Mouse (Mus musculus) 3134 (cell line): ENCODE results near the gene Gpm6a.
"Not testable (repeated sequence)": the region's sequence is repeated elsewhere in the genome, so short reads cannot be mapped to it uniquely, and the experiment has no call there.

Experiments
- DNase-seq: peaks from one replicate; pipeline ENCODE4 v3.0.0-alpha.2; 2011; ENCODE audit warnings: low spot score; ENCODE audit not compliant: insufficient read length; ENCODE audit errors: extremely low read depth

Gene Gpm6a

DNA sequence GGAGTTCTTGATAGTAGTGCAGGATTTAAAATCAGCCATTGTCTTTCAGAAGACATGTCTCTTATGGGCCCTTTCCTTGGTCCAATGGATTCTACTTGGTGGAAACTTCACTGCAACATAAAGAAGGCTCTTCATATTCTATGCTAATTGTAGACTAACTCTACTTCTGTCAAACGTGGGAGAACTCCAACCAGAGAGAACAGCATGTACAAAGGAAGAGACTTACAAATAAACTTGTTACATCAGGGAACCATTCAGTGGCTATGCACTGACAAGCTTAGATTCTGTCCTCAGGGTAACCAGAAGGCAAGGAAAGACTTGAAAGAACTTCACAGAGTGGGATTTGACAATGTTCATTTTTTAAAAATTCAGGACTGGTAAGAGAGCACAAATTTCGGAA is 48.3 kb downstream of the Gpm6a start:
- DNase-seq: no peak

DNA sequence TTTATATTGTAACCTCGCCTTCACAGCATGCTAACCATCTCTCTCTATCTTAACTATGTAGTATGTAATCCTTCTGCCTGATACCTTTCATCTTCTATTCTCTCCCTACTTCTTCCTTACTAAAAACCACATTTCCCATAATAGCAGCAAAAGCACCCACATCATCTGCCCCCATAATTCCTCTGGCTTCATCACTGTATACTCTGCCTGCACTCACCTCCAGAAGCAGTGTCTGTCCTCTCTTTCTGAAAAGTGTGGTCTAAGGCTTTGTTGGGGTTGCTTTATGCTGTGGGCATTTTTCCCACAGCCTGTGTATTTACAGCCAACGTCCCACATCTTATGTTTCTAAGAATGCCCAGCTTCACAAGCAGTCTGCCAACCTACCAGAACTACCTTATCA is 57.6 kb downstream of the Gpm6a start:
- no peak for DNase-seq

DNA sequence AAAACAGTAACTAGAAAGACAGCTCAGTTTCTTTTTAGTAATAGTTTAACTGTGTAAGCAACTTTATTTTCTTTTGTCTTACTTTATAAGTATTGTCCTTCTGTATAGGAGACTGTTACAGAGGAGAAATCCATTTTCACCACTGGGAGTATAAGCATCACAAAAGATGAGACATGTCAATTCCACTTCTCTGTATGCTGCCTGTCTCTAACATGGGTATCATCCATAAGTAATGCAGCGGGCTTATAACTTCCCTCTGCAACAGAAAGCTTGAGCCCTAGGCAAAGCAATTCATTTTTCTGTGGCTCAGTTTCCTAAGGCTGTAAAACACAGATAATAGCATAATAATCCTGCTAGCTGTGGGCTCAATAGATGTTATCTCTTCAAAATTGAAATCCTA is 62.4 kb downstream of the Gpm6a start:
- no peak for DNase-seq

DNA sequence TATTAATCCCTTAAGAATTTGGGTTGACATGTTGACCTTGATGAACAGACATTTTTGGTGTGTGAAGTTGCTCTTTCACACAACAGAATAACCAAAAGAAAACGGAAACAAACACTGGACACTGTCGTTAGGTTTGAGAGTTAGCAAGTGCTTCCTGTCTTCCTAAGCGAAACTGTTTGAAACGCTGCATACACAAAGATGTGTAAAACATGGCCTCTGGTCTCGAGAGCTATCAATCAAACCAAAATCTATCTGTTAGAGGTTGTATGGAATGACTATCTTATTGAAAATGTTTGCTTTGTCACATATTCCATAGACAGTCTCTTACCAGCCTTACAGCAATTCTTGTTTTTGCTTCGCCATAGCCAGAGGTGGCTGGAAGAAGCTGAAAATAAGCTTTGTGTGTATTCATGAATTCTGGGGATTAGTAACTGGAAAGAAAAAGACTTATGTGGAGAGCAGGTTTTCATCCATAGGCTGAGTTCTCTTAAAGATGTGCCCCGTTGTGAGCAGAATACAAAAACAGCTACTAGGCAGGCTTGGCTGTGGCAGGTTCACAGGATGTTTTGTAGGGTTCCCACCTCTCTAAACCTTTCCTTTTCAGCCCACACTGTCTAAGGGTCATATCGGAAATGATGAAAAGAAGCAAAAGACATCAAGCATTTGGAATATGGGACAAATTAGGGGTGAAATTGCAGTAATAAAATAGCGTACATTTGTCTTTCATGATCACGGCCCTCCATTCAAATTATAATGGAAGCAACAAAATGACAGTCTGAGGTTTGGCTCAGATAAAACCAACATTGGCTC is 71.4 kb downstream of the Gpm6a start:
- DNase-seq: no peak

DNA sequence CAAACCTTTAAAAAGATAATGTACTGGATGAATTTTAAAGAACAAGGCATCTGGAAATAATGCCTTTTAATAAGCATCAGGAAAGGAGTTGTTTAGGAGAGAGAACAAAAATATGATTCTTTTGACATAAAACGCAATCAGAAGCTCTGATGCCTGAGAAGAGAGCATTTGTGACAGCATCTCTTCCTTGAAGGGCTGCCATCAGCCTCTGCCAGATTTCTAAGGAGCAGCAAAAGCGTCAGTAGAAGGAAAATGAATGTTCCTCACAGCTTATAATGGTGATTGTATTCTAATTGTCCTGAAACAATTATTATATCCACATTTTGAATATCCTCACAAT is 72.0 kb downstream of the Gpm6a start:
- DNase-seq: no peak

DNA sequence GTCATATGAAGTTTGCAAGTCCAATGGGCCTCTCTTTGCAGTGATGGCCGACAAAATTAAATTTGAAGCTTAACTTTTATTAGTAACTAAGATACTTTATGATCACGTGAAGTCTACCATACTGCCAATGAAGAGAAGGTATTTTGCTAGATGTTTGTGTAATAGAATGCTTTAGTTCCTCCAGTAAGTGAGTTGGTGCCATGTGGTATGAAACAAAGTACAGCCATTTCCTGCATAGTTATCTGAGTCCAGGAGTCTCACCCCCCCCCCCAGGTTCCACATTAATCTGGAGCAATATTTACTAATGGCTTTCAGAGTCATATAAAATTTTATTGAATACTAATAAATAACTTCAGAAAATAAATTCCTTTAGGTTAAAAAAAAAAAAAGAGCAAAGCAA is 73.7 kb downstream of the Gpm6a start:
- DNase-seq: no peak

DNA sequence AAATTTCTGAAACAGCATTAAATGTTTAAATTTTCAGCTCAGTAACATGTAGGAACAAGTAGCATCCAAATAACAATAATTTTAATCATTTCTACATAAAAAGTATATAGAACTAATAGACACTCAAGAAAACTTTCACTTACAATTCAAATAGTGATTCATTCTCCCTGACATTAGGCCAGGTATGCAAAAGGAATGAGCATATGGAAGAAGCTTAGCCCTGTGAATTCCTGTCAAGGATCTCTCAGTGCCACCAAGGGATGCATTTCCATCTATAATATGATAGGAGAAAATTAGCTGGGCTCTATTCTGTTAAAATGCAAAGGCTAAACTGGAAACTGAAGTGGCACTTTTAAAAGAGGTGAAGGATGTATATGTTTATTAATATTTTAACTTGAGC is 76.5 kb downstream of the Gpm6a start:
- no peak for DNase-seq

DNA sequence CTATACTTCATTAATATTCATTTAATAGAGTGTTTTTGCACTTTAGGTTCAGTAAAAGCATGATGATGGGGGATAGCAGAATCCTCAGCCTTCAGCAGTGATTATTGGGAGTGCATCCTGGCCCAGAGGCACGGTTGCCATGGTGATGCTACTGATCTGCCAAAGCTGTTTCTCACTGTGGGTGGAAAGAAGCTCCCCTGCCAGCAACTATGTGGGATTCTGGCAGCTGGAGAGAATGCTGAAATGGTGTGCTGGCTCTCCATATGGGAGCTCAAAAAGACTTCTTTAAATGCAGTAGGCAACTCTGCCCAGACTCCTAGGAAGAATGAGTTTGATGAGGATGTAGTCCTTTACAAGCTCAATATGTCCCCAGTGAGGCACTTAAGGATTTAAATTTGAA is 79.7 kb downstream of the Gpm6a start:
- DNase-seq: no peak

DNA sequence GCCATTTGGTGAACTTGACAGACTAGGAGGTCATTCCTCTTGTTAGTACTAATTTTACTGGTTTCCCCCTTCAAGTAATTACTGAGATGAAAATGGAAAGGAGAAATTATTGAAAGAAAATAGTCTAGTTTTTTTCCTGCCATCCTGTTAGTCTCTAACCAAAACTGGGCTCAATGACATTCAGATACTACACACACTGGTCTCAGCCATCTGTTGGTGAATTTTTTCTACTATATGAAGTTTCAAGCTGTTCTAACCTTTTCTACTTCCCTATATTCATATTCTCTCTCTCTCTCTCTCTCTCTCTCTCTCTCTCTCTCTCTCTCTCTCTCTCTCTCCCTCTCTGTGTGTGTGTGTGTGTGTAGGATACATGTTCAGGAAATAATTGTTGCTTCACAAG is 80.8 kb downstream of the Gpm6a start:
- no peak for DNase-seq

DNA sequence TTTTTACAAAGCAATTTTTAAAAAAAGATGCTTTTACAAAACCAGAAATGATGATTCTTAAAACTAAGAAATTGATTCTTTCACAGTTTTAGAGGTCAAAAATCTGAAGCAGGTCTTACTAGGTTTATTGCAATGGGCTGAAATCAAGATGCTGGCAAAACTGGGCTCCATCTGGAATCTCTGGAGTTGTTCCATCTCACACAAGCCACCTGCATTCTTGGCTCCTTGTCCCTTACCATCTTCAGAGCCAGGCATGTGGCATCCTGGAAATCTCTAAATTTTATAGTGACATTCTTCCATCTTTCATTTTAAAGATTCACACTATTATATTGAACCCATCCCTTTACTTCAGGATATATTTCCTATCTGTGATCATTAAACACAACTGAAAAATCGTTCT is 88.3 kb downstream of the Gpm6a start:
- no peak for DNase-seq

DNA sequence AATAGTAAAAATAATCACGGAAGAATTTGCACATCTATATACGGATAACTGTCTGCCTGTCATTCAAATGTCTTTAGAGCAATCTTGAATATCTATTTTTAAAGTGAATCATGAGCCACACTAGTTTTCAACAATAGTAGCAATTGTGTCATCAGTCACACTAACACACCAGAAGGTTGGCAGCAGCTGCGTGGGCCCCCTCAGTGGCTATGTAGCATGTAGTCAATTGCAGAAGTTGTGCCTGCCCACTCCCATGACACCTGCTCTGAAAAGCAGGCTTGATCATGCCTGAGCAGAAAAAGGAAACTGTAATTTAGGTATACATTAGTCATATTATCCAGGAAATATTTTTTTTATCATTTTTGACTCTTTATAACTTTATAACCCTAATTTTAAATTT is 93.8 kb downstream of the Gpm6a start:
- DNase-seq: no peak

DNA sequence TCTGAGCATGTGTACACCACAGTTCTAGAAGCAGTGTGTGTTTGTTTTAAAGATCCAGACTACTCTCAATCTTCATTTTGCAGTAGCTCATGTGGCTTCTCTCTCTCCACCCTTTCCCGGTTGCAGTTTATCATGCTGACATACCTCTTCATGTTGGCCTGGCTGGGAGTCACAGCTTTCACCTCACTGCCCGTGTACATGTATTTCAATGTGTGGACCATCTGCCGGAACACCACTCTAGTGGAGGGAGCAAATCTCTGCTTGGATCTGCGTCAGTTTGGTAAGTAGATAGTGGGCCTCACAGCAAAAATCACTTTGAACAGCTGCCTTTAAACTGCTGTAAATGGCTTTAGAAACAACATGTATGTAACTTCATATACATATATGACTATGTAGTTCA is 95.3 kb downstream of the Gpm6a start:
- DNase-seq: no peak

DNA sequence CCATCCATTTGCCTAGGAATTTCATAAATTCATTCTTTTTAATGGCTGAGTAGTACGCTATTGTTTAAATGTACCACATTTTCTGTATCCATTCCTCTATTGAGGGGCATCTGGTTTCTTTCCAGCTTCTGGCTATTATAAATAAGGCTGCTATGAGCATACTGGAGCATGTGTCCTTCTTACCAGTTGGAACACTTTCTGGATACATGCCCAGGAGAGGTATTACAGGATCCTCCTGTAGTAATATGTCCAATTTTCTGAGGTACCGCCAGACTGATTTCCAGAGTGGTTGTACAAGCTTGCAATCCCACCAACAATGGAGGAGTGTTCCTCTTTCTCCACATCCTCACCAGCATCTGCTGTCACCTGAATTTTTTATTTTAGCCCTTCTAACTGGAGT is 114.2 kb downstream of the Gpm6a start:
- DNase-seq: not testable (repeated sequence)

DNA sequence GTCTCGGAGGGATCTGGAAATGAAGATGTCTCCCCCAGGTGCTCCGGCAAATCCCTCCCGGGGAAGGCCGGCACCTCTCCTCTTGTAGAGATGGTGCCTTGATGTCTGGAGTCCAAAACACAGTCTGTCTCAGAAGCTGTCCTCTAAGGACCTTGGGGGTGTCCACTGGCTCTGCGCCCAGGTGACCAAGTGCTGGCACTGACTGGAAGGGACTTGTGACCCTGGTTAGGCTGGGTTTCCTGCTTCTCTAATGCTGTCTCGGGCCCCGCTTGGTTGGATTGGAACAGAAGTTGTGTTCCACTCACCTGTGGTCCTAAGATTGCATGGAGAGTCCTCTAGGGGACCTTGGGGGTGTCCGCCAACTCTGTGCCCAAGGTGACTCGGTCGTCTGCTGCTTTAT is 118.8 kb downstream of the Gpm6a start:
- DNase-seq: no peak

DNA sequence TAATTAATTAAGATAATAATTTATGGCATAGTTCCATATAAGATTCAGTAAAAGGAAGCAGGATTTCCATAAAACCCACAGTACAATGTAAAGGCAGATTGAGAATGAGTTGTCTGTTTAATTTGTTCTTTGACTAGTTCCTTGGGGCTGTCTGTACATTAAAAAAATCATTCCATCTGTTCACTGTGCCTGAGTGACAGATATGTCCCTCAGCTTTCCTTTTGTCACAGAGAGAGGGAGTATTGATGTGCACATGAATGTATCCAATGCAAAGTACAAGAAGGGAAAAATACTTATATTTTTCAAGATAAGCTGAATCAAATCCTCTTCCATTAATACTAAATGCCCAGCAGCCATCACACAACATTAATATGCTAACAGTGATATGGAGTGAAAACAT is 147.6 kb downstream of the Gpm6a start:
- DNase-seq: no peak

DNA sequence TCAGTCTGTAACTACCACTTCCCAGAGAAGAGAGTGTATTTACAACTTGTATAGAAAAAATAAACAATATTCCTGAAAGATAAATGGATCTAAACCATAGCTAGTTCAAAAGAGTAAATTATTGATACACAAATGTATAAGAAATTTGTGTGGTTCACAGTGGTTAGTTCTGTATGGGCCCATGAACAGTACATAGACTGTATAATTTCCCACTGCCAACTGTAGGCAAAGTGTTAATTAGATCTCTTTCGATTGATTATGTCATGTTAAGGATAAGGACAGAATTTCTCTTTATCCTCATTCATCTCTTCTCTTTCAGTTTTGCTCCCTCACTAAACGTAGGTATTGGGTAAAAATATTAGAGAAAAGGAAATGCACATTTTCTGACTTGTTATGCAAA is 148.4 kb downstream of the Gpm6a start:
- no peak for DNase-seq

DNA sequence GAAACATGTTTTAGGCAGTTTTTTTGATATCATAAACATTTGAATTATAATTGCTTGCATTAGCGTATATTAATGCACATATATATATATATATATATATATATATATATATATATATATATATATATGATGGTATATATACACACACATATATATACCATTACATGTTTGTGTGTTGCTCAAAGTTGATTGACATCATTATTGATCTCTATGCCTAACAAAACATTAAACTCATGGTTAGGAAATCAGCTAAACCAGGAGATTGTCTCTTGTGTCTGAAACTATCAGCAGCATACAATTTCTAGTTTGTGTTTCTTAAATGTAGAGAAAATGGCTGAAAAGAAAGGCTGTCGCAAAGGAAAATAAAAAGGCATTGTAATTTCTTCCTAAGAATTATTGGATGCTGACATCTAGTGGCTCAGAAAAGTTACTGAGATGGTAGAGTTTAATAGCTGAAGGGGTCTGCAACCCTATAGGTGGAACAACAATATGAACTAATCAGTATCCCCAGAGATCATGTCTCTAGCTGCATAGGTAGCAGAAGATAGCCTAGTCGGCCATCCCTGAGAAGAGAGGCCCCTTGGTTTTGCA is 149.3 kb downstream of the Gpm6a start:
- DNase-seq: no peak
